Mouse (Mus musculus) B cell, adult (primary cell): Measurements from ENCODE around the gene Ppil4. TPM values are rescaled to one million over a fixed set of nuclear protein-coding genes. Genes with fewer than 3 reads are reported as not detected.

Experiments used
- total RNA-seq: library from RNA; stranded (reverse); gene quantifications from 4 replicates; pipeline ENCODE4 v1.2.4, GENCODE M21; 2023; ENCODE audit not compliant: inconsistent age

The Ppil4 gene
- total RNA-seq: 63.1 to 78.2 TPM (median 75.9 TPM) in 4 replicates

GRCm38 (mm10) chr10:7792751-7793385, at the start of gene Ppil4, which contains the start of gene Ginm1:
Ppil4 (plus strand) TSS chr10:7792891.
Ginm1 (minus strand) TSS chr10:7792824.

GRCm38 (mm10) chr10:7832171-7832676, 39.5 kb downstream of the Ppil4 start, which contains the start of gene Zc3h12d:
Zc3h12d (plus strand) TSS chr10:7832470.

Other genes with a start within 250 kb of the Ppil4 start
- gene Lrp11, start 203.1 kb upstream of the Ppil4 start, total RNA-seq: 0.36 to 1.9 TPM (median 0.83 TPM) in 4 replicates
- gene Nup43, start 125.4 kb upstream of the Ppil4 start, total RNA-seq: 8.3 to 12.9 TPM (median 10.4 TPM) in 4 replicates
- gene Pcmt1, start 111.8 kb upstream of the Ppil4 start, total RNA-seq: 56.6 to 64.8 TPM (median 60.7 TPM) in 4 replicates
- gene Lats1, start 111.7 kb upstream of the Ppil4 start, total RNA-seq: 39.3 to 43.4 TPM (median 42.1 TPM) in 4 replicates
- gene Katna1, start 66.9 kb upstream of the Ppil4 start, total RNA-seq: 38.2 to 46.8 TPM (median 41.2 TPM) in 4 replicates
- gene Ginm1, start 67 bp upstream of the Ppil4 start, total RNA-seq: 37.5 to 47.9 TPM (median 43.9 TPM) in 4 replicates
- gene Zc3h12d, start 39.6 kb downstream of the Ppil4 start, total RNA-seq: 43.6 to 48.3 TPM (median 45.4 TPM) in 4 replicates
- gene Tab2, start 163.3 kb downstream of the Ppil4 start, total RNA-seq: 89.7 to 114 TPM (median 112 TPM) in 4 replicates